Mouse (Mus musculus): ENCODE data around the gene Rab6b.

GRCm38 (mm10) chr9:103090116-103090875 lies 21.3 kb upstream of the Rab6b start:
- TF ChIP-seq MAFK (IDR thresholded peaks at IDR 0.05; ENCODE audit: insufficient read depth, low read depth, low read length) (no peak), CHD2 (IDR thresholded peaks at IDR 0.05; ENCODE audit: low read depth, low read length) (no peak), ZC3H11A (IDR thresholded peaks at IDR 0.05; ENCODE audit: borderline replicate concordance, low read depth, low read length) (no peak), ZNF384 (IDR thresholded peaks at IDR 0.05; ENCODE audit: low read depth, low read length) (no peak)

Measured in ES-E14 (cell line).